Mouse (Mus musculus) liver, embryonic 13.5 days (tissue): Measurements from ENCODE around the gene Tspo2. TPM values are rescaled to one million over a fixed set of nuclear protein-coding genes. Genes with fewer than 3 reads are reported as not detected.

Experiments used
- ATAC-seq: fragments of 200-750 bp; cut with Nextera tagmentation; 2 replicates; pipeline ENCODE4 v1.8.0; 2017; ENCODE audit warnings: low read depth, mild to moderate bottlenecking, moderate number of reproducible peaks, moderate library complexity
- DNase-seq: peaks from one replicate; pipeline ENCODE4 v3.0.0; 2022
- H3K27ac ChIP-seq: fragments of 300-500 bp; sonication (generic); 2 replicates; pipeline ENCODE4 v1.5.1; 2015; ENCODE audit warnings: moderate library complexity, mild to moderate bottlenecking, inconsistent platforms
- H3K27me3 ChIP-seq: fragments of 300-500 bp; sonication (generic); 2 replicates; pipeline ENCODE4 v1.6.1; 2015; ENCODE audit warnings: mild to moderate bottlenecking, inconsistent platforms
- H3K36me3 ChIP-seq: fragments of 300-500 bp; sonication (generic); 2 replicates; pipeline ENCODE4 v1.6.1; 2015; ENCODE audit warnings: mild to moderate bottlenecking, inconsistent platforms
- H3K4me1 ChIP-seq: fragments of 300-500 bp; sonication (generic); replicated peaks from 2 replicates; pipeline ENCODE4 v1.6.1; 2015; ENCODE audit warnings: inconsistent platforms
- H3K4me2 ChIP-seq: fragments of 300-500 bp; sonication (generic); 2 replicates; pipeline ENCODE4 v1.6.1; 2015; ENCODE audit warnings: inconsistent platforms, mild to moderate bottlenecking, moderate library complexity
- H3K4me3 ChIP-seq: fragments of 300-500 bp; sonication (generic); replicated peaks from 2 replicates; pipeline ENCODE4 v1.5.1; 2015; ENCODE audit warnings: mild to moderate bottlenecking, inconsistent platforms
- H3K9ac ChIP-seq: fragments of 300-500 bp; sonication (generic); 2 replicates; pipeline ENCODE4 v1.6.1; 2015; ENCODE audit warnings: mild to moderate bottlenecking, inconsistent platforms
- H3K9me3 ChIP-seq: fragments of 300-500 bp; sonication (generic); replicated peaks from 2 replicates; pipeline ENCODE4 v1.6.1; 2016; ENCODE audit warnings: inconsistent platforms
- WGBS: fragments of 180-500 bp; shearing (Covaris S2); methylation state at CpG from one replicate; pipeline ENCODE4 v1.1.7; 2015; ENCODE audit not compliant: insufficient replicate concordance; 5-methylcytosine and 5-hydroxymethylcytosine counted together
- polyA plus RNA-seq: library from polyadenylated mRNA; unstranded; fragments of >200 nt; fragmentation: Nextera tagmentation; extraction: Ambion mirVana; gene quantifications from 2 replicates; pipeline ENCODE4 v1.2.1, GENCODE M21; 2015

Tspo2 gene
- polyA plus RNA-seq, 1 experiment from 2014 or later = 152 TPM

- no peaks in the 10 kb centered on the region for H3K36me3 ChIP-seq
- H3K27me3 ChIP-seq = no peaks in the 10 kb centered on the region
- no peak for ATAC-seq
- DNase-seq = no peak
- no peak overlapping the region for H3K4me3 ChIP-seq
- no peak overlapping the region for H3K27ac ChIP-seq
- H3K4me1 ChIP-seq = peaks cover 64% of the 10 kb centered on the region
- no peak overlapping the region for H3K9ac ChIP-seq
- H3K4me2 ChIP-seq = no peak overlapping the region
- WGBS = 67% methylated on average over 5 of the region's 5 CpGs
- H3K9me3 ChIP-seq = no peaks in the 10 kb centered on the region
Observed at GRCm38 (mm10) chr17:48431054-48431453, 20.3 kb downstream of the Tspo2 start.

- H3K36me3 ChIP-seq = no peaks in the 10 kb centered on the region
- no peaks in the 10 kb centered on the region for H3K27me3 ChIP-seq
- no peak overlapping the region for H3K27ac ChIP-seq
- WGBS = 22% methylated on average over 5 of the region's 5 CpGs
- H3K9ac ChIP-seq = no peak overlapping the region
- DNase-seq (no peak), ATAC-seq (no peak)
- H3K4me2 ChIP-seq = no peak overlapping the region
- no peak overlapping the region for H3K4me3 ChIP-seq
- peaks cover 71% of the 10 kb centered on the region for H3K4me1 ChIP-seq
- H3K9me3 ChIP-seq = no peaks in the 10 kb centered on the region
Observed at GRCm38 (mm10) chr17:48430394-48430793, 20.9 kb downstream of the Tspo2 start.

- DNase-seq (no peak), ATAC-seq (no peak)
- Histone ChIP-seq H3K27me3 (no peaks in the 10 kb centered on the region), H3K9ac (no peak overlapping the region), H3K4me2 (no peak overlapping the region), H3K9me3 (no peaks in the 10 kb centered on the region), H3K4me3 (no peak overlapping the region), H3K27ac (peak overlapping the region; percentile 34; the same call in 1 of the 2 replicates), H3K4me1 (peaks cover 70% of the 10 kb centered on the region), H3K36me3 (no peaks in the 10 kb centered on the region)
- 35% methylated on average over 11 of the region's 11 CpGs for WGBS
Observed at GRCm38 (mm10) chr17:48427852-48428530, 23.3 kb downstream of the Tspo2 start.

- DNase-seq = no peak
- Histone ChIP-seq H3K36me3 (no peaks in the 10 kb centered on the region), H3K27me3 (no peaks in the 10 kb centered on the region), H3K4me3 (no peak overlapping the region), H3K4me2 (no peak overlapping the region), H3K9me3 (no peaks in the 10 kb centered on the region), H3K27ac (no peak overlapping the region), H3K9ac (no peak overlapping the region), H3K4me1 (peaks cover 61% of the 10 kb centered on the region)
- 40% methylated on average over 13 of the region's 13 CpGs for WGBS
- no peak for ATAC-seq
Observed at GRCm38 (mm10) chr17:48426991-48427750, 24.2 kb downstream of the Tspo2 start.

GRCm38 (mm10) chr17:48425823-48426612, 25.3 kb downstream of the Tspo2 start:
- Histone ChIP-seq H3K27ac (no peak overlapping the region), H3K4me3 (no peak overlapping the region), H3K36me3 (peaks cover 5% of the 10 kb centered on the region; the same call in 1 of the 2 replicates), H3K4me2 (peak overlapping the region; percentile 7; the same call in 1 of the 2 replicates), H3K4me1 (peaks cover 56% of the 10 kb centered on the region), H3K27me3 (no peaks in the 10 kb centered on the region), H3K9me3 (no peaks in the 10 kb centered on the region), H3K9ac (no peak overlapping the region)
- ATAC-seq (peak; percentile 61), DNase-seq (no peak)
- WGBS = 19% methylated on average over 9 of the region's 9 CpGs

GRCm38 (mm10) chr17:48424237-48424636, 27.1 kb downstream of the Tspo2 start:
- Histone ChIP-seq H3K9me3 (no peaks in the 10 kb centered on the region), H3K4me1 (peaks cover 53% of the 10 kb centered on the region), H3K27me3 (no peaks in the 10 kb centered on the region), H3K4me3 (no peak overlapping the region), H3K9ac (no peak overlapping the region), H3K27ac (no peak overlapping the region), H3K36me3 (peaks cover 8% of the 10 kb centered on the region), H3K4me2 (no peak overlapping the region)
- WGBS = 83% methylated on average over 9 of the region's 9 CpGs
- ATAC-seq (no peak), DNase-seq (no peak)

- no peaks in the 10 kb centered on the region for H3K27me3 ChIP-seq
- peaks cover 42% of the 10 kb centered on the region for H3K4me1 ChIP-seq
- no peak overlapping the region for H3K27ac ChIP-seq
- no peaks in the 10 kb centered on the region for H3K9me3 ChIP-seq
- H3K4me2 ChIP-seq = no peak overlapping the region
- H3K4me3 ChIP-seq = no peak overlapping the region
- H3K9ac ChIP-seq = no peak overlapping the region
- no peak for ATAC-seq
- H3K36me3 ChIP-seq = peaks cover 54% of the 10 kb centered on the region
- DNase-seq = no peak
- WGBS = 45% methylated on average over 2 of the region's 2 CpGs
Observed at GRCm38 (mm10) chr17:48419571-48419970, 31.8 kb downstream of the Tspo2 start.

GRCm38 (mm10) chr17:48418781-48419180, 32.5 kb downstream of the Tspo2 start:
- ATAC-seq = no peak

GRCm38 (mm10) chr17:48418174-48418573, 33.1 kb downstream of the Tspo2 start:
- no peaks in the 10 kb centered on the region for H3K9me3 ChIP-seq
- H3K27me3 ChIP-seq = no peaks in the 10 kb centered on the region
- WGBS = 9% methylated on average over 7 of the region's 7 CpGs
- peaks cover 67% of the 10 kb centered on the region for H3K36me3 ChIP-seq
- peak overlapping the region; percentile 49 for H3K9ac ChIP-seq
- peak overlapping the region; percentile 68 for H3K27ac ChIP-seq
- H3K4me3 ChIP-seq = peak overlapping the region; percentile 29
- peak overlapping the region; percentile 51 for H3K4me2 ChIP-seq
- ATAC-seq (peak; percentile 45), DNase-seq (no peak)
- peaks cover 42% of the 10 kb centered on the region for H3K4me1 ChIP-seq

More at GRCm38 (mm10) chr17:48418781-48419180, 32.5 kb downstream of the Tspo2 start:
- no peak for DNase-seq
- peak overlapping the region; percentile 49 for H3K9ac ChIP-seq
- peaks cover 42% of the 10 kb centered on the region for H3K4me1 ChIP-seq
- no peaks in the 10 kb centered on the region for H3K27me3 ChIP-seq
- no peaks in the 10 kb centered on the region for H3K9me3 ChIP-seq
- WGBS = 29% methylated on average over 1 of the region's 1 CpGs
- H3K4me3 ChIP-seq = peak overlapping the region; percentile 29; the same call in 1 of the 2 replicates
- peak overlapping the region; percentile 68 for H3K27ac ChIP-seq
- H3K36me3 ChIP-seq = peaks cover 61% of the 10 kb centered on the region
- H3K4me2 ChIP-seq = peak overlapping the region; percentile 51

GRCm38 (mm10) chr17:48417521-48417920, 33.8 kb downstream of the Tspo2 start:
- H3K27me3 ChIP-seq = no peaks in the 10 kb centered on the region
- no peaks in the 10 kb centered on the region for H3K9me3 ChIP-seq
- peaks cover 72% of the 10 kb centered on the region for H3K36me3 ChIP-seq
- WGBS = 46% methylated on average over 6 of the region's 6 CpGs
- H3K4me1 ChIP-seq = peaks cover 46% of the 10 kb centered on the region
- H3K4me3 ChIP-seq = no peak overlapping the region
- no peak for DNase-seq
- H3K9ac ChIP-seq = peak overlapping the region; percentile 49
- ATAC-seq = peak; percentile 59
- H3K4me2 ChIP-seq = peak overlapping the region; percentile 51; the same call in 1 of the 2 replicates
- peak overlapping the region; percentile 68 for H3K27ac ChIP-seq
